Mouse (Mus musculus) embryonic fibroblast, embryonic 13.5 days (primary cell): Measurements from ENCODE around the gene Nphp1.

Source experiments
- CTCF ChIP-seq: IDR thresholded peaks from 2 replicates; pipeline ENCODE4 v1.5.1; 2011; ENCODE audit warnings: mild to moderate bottlenecking, control low read depth, low read length, moderate library complexity, borderline replicate concordance; ENCODE audit not compliant: insufficient read depth
- POLR2A ChIP-seq: IDR thresholded peaks from 2 replicates; pipeline ENCODE4 v1.6.1; 2011; ENCODE audit warnings: low read depth, mild to moderate bottlenecking, control low read depth, low read length, moderate library complexity

GRCm38 (mm10) chr2:127778451-127778850 lies 10.2 kb downstream of the Nphp1 start:
- TF ChIP-seq CTCF (no peak), POLR2A (no peak)
